Mouse (Mus musculus): ENCODE results near the gene Psd4. TPM values are rescaled to one million over a fixed set of nuclear protein-coding genes. Genes with fewer than 3 reads are reported as not detected.

The Psd4 gene
- total RNA-seq, 1 experiment from 2014 or later: 2.5 TPM

GRCm38 (mm10) chr2:24440056-24440455 is 72.7 kb downstream of the Psd4 start:
- no peak for DNase-seq

DNA sequence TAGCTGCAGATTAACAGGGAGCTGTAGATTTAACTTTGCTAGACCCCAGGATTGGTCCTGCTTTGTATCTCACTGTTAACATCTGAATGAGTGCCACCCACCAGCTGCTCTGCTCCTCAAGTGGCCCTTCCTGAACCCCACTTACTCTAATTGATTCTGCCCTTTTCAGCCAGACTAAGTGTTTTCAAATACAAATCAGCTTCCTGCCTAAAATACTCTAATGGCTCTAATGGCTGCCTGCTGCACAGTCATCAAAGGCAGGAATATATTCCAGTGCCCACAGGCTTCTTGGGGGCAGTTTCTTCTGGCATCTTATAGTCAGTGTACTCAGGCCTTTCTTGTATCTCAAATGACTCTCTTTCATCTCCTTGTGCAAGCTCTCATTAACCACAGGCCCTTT is 74.5 kb downstream of the Psd4 start:
- DNase-seq: no peak

GRCm38 (mm10) chr2:24442303-24442925 is 75.0 kb downstream of the Psd4 start:
- DNase-seq: no peak

DNA sequence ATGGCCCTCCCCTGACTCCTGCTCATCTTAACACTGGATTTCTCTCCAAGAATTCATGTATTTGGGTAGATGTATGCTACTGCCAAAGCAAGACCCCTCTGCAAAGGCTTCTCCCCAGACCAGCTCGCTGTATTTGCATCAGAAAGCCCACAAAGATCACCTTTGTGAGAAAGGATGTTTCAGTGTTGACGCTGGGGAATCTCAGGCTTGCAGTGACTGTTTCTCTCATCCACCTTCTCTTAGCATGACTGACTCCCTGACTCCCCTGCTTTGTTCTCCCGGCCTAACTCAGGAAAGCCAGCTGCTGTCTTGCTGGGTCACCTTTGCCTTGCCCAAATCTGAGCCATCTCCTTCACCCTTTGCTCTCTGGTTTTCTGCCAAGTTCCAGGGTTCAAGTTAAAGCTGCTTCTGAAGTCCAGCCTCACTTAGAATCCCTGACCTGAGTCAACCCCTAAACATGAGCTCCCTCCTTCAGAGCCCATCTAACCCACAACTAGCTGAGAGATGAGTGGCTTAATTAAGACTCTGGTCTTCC is 75.9 kb downstream of the Psd4 start:
- DNase-seq: no peak

GRCm38 (mm10) chr2:24449111-24449510 is 81.7 kb downstream of the Psd4 start:
- DNase-seq: no peak

DNA sequence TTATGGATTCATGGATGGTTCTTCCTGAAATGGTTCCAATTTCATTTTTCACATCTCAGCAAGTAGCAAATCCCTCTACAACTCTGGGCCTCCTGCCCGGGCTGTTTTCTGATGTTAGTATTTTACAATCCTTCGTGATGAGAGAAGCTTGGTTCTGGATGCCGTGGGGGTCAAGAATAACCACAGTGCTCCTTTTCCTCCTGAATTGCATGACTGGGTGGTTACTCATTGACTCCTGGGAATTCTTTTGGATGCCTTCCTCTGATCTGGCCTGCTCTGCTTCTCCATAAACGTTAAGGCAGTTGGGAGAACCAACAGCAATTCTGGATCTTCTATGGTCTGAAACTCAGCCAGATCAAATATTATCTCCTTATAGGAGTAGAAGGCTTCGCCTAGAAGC is 85.8 kb downstream of the Psd4 start:
- DNase-seq: no peak

DNA sequence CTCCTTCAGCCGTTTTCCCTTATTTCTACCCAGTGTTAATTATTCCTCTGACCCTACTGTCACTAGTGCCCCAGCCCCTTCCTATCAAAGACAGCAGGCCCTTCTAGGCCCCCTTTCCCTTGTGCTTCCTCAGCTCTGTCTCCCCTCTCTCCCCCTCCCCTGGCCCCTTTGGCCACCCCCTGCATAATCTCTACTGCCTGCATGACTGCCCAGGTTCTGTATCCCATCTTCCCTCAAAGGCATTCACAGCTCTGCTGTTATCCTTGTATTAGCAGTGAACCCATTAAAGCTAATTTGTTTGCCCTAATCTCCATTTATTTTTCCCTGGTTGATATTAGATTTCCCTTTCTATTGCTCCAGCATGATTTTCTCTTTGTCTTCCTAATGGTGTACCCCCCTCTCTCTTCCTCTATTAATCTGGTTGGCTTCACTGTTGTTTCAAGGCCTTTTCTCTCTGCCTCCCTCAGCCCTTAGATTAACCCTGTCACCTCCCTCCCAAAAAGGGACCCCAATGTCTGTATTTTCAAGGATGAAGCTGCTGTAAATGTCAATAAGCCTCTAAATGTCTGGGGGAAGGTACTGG is 87.1 kb downstream of the Psd4 start:
- DNase-seq: no peak

GRCm38 (mm10) chr2:24455057-24455855 is 87.9 kb downstream of the Psd4 start:
- no peak for DNase-seq

DNA sequence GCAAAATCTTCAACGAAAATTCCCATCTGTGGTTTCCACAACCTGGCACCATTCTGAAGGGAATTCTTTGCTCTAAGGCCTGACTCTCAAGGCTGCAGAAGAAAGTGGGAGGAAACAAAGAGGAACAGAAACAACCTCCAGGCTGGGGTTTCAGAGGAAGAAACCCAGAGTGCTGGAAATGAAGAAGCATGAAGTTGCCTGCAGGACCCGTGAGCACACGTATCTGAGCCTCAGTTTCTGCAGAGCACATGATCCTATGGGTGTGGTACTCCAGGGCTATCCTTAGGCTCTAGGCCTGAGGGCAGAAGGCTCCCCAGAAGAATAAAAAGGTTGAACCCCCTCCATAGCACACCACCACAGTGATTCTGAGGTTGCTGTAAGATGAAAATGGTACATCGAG is 89.5 kb downstream of the Psd4 start:
- no peak for DNase-seq

DNA sequence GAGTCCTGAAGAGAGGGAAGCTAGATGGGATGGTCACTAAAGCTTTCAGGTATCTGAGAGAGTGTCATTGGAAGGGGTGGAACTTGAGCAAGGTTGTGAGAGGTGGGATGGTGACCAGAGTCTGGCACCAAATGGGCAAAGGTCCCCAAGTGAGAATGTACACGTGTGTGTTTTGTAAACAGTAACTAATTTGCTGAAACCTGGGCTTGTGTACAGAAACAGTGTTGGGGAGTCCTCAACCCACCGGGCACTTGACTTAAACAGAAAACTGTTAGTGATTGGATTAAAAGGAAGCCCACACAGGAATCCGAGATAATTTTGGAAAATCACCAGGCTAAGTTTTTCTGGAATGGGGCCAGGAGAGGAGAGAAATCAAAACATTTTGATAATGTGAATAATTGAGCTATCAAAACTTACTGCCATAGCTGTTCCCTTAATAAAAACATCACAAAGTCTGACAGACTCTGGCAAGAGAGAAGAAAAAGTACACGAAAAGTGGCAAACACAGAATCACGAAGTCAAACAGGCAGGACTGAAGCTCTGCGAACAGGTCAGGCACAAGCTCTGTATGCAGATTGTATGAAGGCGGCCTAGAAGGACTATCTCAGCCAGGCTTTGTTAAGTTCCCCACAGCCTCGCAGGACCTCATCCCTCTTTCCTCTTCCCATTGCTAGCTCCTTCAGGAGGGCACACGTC is 92.9 kb downstream of the Psd4 start:
- DNase-seq: no peak

GRCm38 (mm10) chr2:24460808-24461127 is 93.4 kb downstream of the Psd4 start:
- no peak for DNase-seq

Other genes starting within 250 kb of the Psd4 start
- gene Il1f8, start 214.4 kb upstream of the Psd4 start, total RNA-seq (2021): not detected in 2 replicates
- gene Il1f9, start 181.1 kb upstream of the Psd4 start, total RNA-seq (2021): not detected in 2 replicates
- not detected in 2 replicates for gene Il1f6, start 152.2 kb upstream of the Psd4 start, total RNA-seq (2021)
- not detected in 2 replicates for gene Il1f5, start 90.6 kb upstream of the Psd4 start, total RNA-seq (2021)
- not detected in 2 replicates for gene Il1f10, start 76.4 kb upstream of the Psd4 start, total RNA-seq (2021)
- gene Il1rn, start 30.7 kb upstream of the Psd4 start, total RNA-seq (2021): 0.43 and 0.95 TPM in 2 replicates
- not detected in 2 replicates for gene Pax8, start 108.0 kb downstream of the Psd4 start, total RNA-seq (2021)

Measured in adrenal gland, postnatal 25 days (tissue).